Mouse (Mus musculus): ENCODE results near the gene Tpst1. TPM values are rescaled to one million over a fixed set of nuclear protein-coding genes. Genes with fewer than 3 reads are reported as not detected.

Tpst1 gene
- polyA plus RNA-seq, 1 experiment from 2014 or later, result 50.0 TPM

GRCm38 (mm10) chr5:130171423-130171954 lies 98.4 kb downstream of the Tpst1 start, which contains the start of gene Rabgef1:
Gene Rabgef1 (plus strand): TSS chr5:130171798.
- H3K4me1 ChIP-seq (replicated peaks), result peaks cover 25% of the 10 kb centered on the region
- DNase-seq (ENCODE audit: low spot score), result peak; percentile 94
- WGBS, result under 1% methylated on average over 58 of the region's 62 CpGs
- H3K27me3 ChIP-seq (ENCODE audit: insufficient read depth, poor library complexity, severe bottlenecking), result no peaks in the 10 kb centered on the region
- no peaks in the 10 kb centered on the region for H3K36me3 ChIP-seq
- peak within 1 kb of the TSS; percentile 91 for H3K27ac ChIP-seq
- peak within 1 kb of the TSS; percentile 95 for H3K4me3 ChIP-seq
- no peaks in the 10 kb centered on the region for H3K9me3 ChIP-seq

DNA sequence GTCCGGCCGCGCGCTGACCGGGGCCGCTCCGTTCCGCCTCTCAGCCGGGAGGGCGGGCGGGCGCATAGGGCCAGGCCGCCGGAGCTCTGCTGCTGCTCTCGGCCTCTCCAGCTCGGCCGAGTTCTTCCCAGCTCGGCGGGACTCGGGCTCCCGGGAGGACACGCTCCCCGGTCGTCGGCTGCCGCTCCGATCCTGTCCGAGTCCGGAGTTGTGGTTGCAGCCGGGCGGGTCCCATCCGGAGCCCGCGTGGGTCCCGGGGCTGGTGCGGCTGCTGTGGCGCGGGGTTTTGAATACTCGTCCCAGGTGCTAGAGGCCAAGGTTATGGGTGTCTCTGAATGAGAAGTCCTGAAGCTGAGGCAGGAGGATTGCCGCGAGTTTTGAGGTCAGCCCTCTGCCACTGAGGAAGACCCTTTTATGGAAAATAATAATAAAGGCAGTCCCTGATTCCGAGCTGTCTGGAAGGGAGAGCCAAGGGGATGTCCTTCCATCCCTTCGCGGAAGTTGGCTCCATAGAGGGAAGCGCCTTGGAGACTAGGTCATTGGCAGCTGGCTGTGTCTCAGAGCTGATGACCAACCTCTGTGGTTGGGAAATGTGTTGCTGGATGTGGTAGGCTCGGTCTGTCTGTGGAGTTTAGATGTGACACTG lies 99.0 kb downstream of the Tpst1 start:
- no peak for DNase-seq (ENCODE audit: low spot score)
- H3K4me1 ChIP-seq (replicated peaks), result peaks cover 25% of the 10 kb centered on the region
- no peaks in the 10 kb centered on the region for H3K9me3 ChIP-seq
- no peaks in the 10 kb centered on the region for H3K36me3 ChIP-seq
- no peaks in the 10 kb centered on the region for H3K27me3 ChIP-seq (ENCODE audit: insufficient read depth, poor library complexity, severe bottlenecking)
- WGBS, result 2% methylated on average over 46 of the region's 46 CpGs
- peak overlapping the region; percentile 91 for H3K27ac ChIP-seq
- H3K4me3 ChIP-seq, result peak overlapping the region; percentile 95

DNA sequence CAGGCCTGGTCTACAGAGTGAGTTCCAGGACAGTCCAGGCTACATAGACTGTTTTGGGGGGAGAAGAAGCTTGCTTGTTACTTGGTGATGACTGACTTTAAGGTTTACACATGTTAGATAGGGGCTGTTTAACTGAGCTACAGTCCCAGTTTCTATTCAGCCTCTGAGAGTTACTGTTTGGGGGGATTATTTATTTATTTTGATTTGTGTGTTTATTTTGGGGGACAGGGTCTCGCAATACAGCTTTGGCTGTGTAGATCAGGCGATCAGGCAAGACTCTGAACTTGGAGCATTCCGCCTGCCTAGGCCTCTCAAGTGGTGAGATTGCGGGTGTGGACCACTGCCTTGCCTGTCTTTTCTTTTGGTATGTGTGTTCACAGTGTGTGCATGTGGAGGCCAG lies 99.9 kb downstream of the Tpst1 start:
- Histone ChIP-seq H3K27me3 (ENCODE audit: insufficient read depth, poor library complexity, severe bottlenecking) (no peaks in the 10 kb centered on the region), H3K27ac (no peak overlapping the region), H3K9me3 (no peaks in the 10 kb centered on the region), H3K4me3 (peak overlapping the region; percentile 95), H3K36me3 (no peaks in the 10 kb centered on the region), H3K4me1 (replicated peaks) (peaks cover 25% of the 10 kb centered on the region)
- WGBS, result 94% methylated on average over 4 of the region's 4 CpGs
- no peak for DNase-seq (ENCODE audit: low spot score)

DNA sequence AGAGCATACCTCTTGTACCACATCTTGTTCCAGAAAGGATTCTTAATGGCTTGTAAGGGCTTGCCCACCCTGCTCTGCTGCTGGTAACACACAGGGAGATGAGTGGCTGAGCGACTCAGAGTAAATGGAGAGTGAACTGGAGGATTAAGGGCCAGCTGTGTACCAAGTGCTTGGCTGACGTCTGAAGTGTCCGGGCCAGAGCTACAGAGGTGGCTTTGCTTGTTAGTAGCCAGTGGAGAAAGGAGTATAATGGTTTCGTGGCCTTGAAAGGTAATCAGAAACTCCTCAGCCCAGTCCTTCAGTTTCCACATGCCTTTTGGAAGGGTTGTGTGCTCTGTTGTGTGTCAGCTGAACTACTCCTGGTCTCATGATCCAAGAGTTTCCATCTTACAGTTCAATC lies 104.7 kb downstream of the Tpst1 start:
- no peaks in the 10 kb centered on the region for H3K27me3 ChIP-seq (ENCODE audit: insufficient read depth, poor library complexity, severe bottlenecking)
- H3K4me3 ChIP-seq, result no peak overlapping the region
- 74% methylated on average over 4 of the region's 4 CpGs for WGBS
- DNase-seq (ENCODE audit: low spot score), result no peak
- H3K4me1 ChIP-seq (replicated peaks), result peaks cover 10% of the 10 kb centered on the region
- H3K36me3 ChIP-seq, result no peaks in the 10 kb centered on the region
- no peaks in the 10 kb centered on the region for H3K9me3 ChIP-seq
- H3K27ac ChIP-seq, result no peak overlapping the region

GRCm38 (mm10) chr5:130180362-130180761 lies 107.2 kb downstream of the Tpst1 start:
- H3K27me3 ChIP-seq (ENCODE audit: insufficient read depth, poor library complexity, severe bottlenecking), result no peaks in the 10 kb centered on the region
- H3K36me3 ChIP-seq, result no peaks in the 10 kb centered on the region
- no peak overlapping the region for H3K27ac ChIP-seq
- H3K4me3 ChIP-seq, result no peak overlapping the region
- WGBS, result 71% methylated on average over 7 of the region's 7 CpGs
- no peak for DNase-seq (ENCODE audit: low spot score)
- no peaks in the 10 kb centered on the region for H3K4me1 ChIP-seq (replicated peaks)
- no peaks in the 10 kb centered on the region for H3K9me3 ChIP-seq

DNA sequence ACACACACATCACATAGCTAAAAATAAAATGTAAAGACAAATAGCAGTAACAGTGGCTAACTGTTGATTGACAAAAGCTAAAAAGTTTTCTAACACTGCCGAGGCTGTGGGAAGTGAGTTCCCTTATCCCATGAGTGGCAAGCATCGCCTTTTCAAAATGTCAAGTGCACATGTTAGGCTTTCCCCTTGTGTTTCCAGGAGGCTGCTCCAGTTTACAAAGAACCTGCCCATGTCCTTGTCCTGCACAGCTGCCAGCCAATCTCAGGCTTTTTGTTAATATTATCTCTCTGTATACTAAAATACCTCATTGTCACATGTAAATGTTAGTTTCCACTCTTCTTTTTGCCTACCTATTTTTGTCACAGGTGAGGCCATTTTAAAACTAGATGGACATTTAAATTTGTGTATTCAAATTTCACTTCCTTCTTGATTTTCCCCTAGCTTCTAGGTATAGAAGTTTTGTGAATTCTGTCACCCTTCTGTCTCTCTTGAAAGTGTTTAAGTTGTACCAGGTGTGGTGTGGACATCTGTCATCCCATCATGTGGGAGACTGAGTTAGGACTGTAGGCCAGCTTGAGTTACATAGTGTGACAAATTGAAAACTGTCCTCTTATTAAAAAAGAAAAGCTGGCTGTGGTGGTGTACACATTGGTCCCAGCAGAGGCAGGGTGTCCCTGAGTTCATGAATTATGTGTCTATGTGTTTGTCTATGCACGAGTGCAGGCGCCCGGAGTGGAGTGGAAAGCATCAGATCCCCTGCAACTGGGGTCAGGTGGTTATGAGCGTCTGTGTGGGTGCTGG lies 108.8 kb downstream of the Tpst1 start:
- Histone ChIP-seq H3K36me3 (no peaks in the 10 kb centered on the region), H3K4me3 (no peak overlapping the region), H3K9me3 (no peaks in the 10 kb centered on the region), H3K4me1 (replicated peaks) (no peaks in the 10 kb centered on the region), H3K27ac (no peak overlapping the region), H3K27me3 (ENCODE audit: insufficient read depth, poor library complexity, severe bottlenecking) (no peaks in the 10 kb centered on the region)
- 93% methylated on average over 6 of the region's 6 CpGs for WGBS
- DNase-seq (ENCODE audit: low spot score), result no peak

DNA sequence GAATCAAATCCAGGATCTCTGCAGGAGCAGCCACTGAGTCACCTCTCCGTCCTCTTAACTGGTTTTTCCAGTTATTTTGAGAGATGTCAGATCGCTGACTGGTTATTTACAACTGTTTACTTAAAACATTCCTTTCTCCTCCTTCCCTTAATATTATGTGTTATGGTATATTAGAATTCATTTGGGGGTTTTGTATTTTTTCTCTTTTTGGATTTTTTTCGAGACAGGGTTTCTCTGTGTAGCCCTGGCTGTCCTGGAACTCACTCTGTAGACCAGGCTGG lies 109.4 kb downstream of the Tpst1 start:
- DNase-seq (ENCODE audit: low spot score), result no peak
- WGBS, result 85% methylated on average over 3 of the region's 3 CpGs

DNA sequence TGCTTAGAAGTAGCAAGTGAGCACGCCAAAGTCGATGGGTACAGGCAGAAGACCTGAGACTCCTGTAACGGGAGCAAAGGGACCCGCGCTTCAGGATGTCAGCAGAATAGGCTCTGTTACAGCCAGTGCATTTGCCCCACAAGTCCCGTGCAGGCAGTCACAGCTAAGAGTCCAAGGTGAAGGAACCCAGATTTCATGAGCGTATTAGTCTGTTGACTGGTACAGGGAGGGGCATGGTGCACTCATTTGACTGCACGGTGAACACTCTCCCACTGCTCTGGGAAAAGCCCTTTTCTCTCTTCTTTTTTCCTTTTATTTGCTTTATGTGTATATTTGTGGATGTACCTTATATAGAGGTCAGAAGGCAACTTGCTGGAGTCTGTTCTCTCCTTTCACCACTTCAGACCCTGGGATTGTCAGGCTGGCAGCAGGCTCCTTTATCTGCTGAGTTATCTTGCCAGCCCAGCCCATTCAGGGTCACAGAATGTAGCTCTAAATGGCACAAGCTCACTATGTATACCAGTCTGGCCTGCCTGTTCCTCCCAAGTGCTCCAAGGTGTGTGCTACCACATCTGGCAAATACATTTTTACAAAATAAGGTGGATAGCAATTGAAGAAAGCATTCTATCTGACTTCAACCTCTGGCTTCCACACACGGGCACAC lies 111.2 kb downstream of the Tpst1 start:
- 88% methylated on average over 9 of the region's 9 CpGs for WGBS
- Histone ChIP-seq H3K4me1 (replicated peaks) (no peaks in the 10 kb centered on the region), H3K27me3 (ENCODE audit: insufficient read depth, poor library complexity, severe bottlenecking) (no peaks in the 10 kb centered on the region), H3K27ac (no peak overlapping the region), H3K9me3 (no peaks in the 10 kb centered on the region), H3K4me3 (no peak overlapping the region), H3K36me3 (peaks cover 15% of the 10 kb centered on the region)
- no peak for DNase-seq (ENCODE audit: low spot score)

More for the DNA sequence above, 109.4 kb downstream of the Tpst1 start:
- H3K27ac ChIP-seq, result no peak overlapping the region
- no peaks in the 10 kb centered on the region for H3K4me1 ChIP-seq (replicated peaks)
- no peaks in the 10 kb centered on the region for H3K9me3 ChIP-seq
- H3K36me3 ChIP-seq, result 0 out of 2 replicates have a peak, but pooled peaks cover 2% of the 10 kb centered on the region
- H3K4me3 ChIP-seq, result no peak overlapping the region
- no peaks in the 10 kb centered on the region for H3K27me3 ChIP-seq (ENCODE audit: insufficient read depth, poor library complexity, severe bottlenecking)

DNA sequence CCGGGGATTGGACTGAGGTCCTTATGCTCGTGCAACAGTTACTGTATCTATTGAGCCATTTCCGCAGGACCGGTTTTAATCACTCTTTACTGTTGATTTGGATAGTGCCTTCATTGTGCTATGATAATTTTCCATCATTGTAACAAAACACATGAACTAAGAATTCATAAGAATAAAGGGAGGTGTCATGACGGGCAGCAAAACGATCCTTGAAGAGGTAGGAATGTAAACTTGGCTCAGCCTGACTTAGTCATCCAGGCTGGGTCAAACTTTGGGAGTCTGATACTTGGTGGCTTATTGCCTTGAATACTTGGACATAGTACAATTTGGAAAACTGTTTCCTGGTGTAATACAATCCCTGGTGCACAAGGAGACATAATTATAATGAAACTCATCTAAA lies 112.2 kb downstream of the Tpst1 start:
- no peaks in the 10 kb centered on the region for H3K4me1 ChIP-seq (replicated peaks)
- no peak for DNase-seq (ENCODE audit: low spot score)
- no peaks in the 10 kb centered on the region for H3K27me3 ChIP-seq (ENCODE audit: insufficient read depth, poor library complexity, severe bottlenecking)
- no peak overlapping the region for H3K27ac ChIP-seq
- WGBS, result 90% methylated on average over 6 of the region's 6 CpGs
- H3K36me3 ChIP-seq, result peaks cover 25% of the 10 kb centered on the region
- no peaks in the 10 kb centered on the region for H3K9me3 ChIP-seq
- H3K4me3 ChIP-seq, result no peak overlapping the region

Other genes with a start within 250 kb of the Tpst1 start
- gene Sumf2, start 226.3 kb upstream of the Tpst1 start, polyA plus RNA-seq (2016; fragmentation: Nextera tagmentation; extraction: Ambion mirVana), result 46.6 and 47.5 TPM in 2 replicates
- gene Chchd2, start 185.9 kb upstream of the Tpst1 start, polyA plus RNA-seq (2016; fragmentation: Nextera tagmentation; extraction: Ambion mirVana), result 1,092 and 1,098 TPM in 2 replicates
- 6.2 and 6.7 TPM in 2 replicates for gene Zbed5, start 177.6 kb upstream of the Tpst1 start, polyA plus RNA-seq (2016; fragmentation: Nextera tagmentation; extraction: Ambion mirVana)
- gene Phkg1, start 174.8 kb upstream of the Tpst1 start, polyA plus RNA-seq (2016; fragmentation: Nextera tagmentation; extraction: Ambion mirVana), result 0.10 and 0.26 TPM in 2 replicates
- 3.5 and 4.3 TPM in 2 replicates for gene Nupr1l, start 164.8 kb upstream of the Tpst1 start, polyA plus RNA-seq (2016; fragmentation: Nextera tagmentation; extraction: Ambion mirVana)
- 32.1 and 32.4 TPM in 2 replicates for gene Vkorc1l1, start 131.4 kb upstream of the Tpst1 start, polyA plus RNA-seq (2016; fragmentation: Nextera tagmentation; extraction: Ambion mirVana)
- gene Gusb, start 70.3 kb upstream of the Tpst1 start, polyA plus RNA-seq (2016; fragmentation: Nextera tagmentation; extraction: Ambion mirVana), result 36.1 and 40.5 TPM in 2 replicates
- 37.9 and 40.8 TPM in 2 replicates for gene Asl, start 44.1 kb upstream of the Tpst1 start, polyA plus RNA-seq (2016; fragmentation: Nextera tagmentation; extraction: Ambion mirVana)
- 57.6 and 61.3 TPM in 2 replicates for gene Crcp, start 44.0 kb upstream of the Tpst1 start, polyA plus RNA-seq (2016; fragmentation: Nextera tagmentation; extraction: Ambion mirVana)
- gene Kctd7, start 71.5 kb downstream of the Tpst1 start, polyA plus RNA-seq (2016; fragmentation: Nextera tagmentation; extraction: Ambion mirVana), result 5.0 and 6.6 TPM in 2 replicates
- gene Rabgef1, start 98.5 kb downstream of the Tpst1 start, polyA plus RNA-seq (2016; fragmentation: Nextera tagmentation; extraction: Ambion mirVana), result 23.5 and 27.3 TPM in 2 replicates
- 33.6 and 38.0 TPM in 2 replicates for gene Tmem248, start 143.8 kb downstream of the Tpst1 start, polyA plus RNA-seq (2016; fragmentation: Nextera tagmentation; extraction: Ambion mirVana)
- 64.4 and 77.3 TPM in 2 replicates for gene Sbds, start 182.2 kb downstream of the Tpst1 start, polyA plus RNA-seq (2016; fragmentation: Nextera tagmentation; extraction: Ambion mirVana)
- 32.9 and 33.7 TPM in 2 replicates for gene Tyw1, start 182.3 kb downstream of the Tpst1 start, polyA plus RNA-seq (2016; fragmentation: Nextera tagmentation; extraction: Ambion mirVana)

All from hindbrain, embryonic 10.5 days (tissue).